Mouse (Mus musculus) adrenal gland, adult (tissue): ENCODE data around the gene Gabarap.

Experiments
- DNase-seq, 2 experiments: peaks; one replicate each; pipeline ENCODE4 v3.0.0; 2022 to 2023; ENCODE audit warnings: low spot score in 1 of 2; ENCODE audit not compliant: inconsistent age in 2 of 2

The Gabarap gene

DNA sequence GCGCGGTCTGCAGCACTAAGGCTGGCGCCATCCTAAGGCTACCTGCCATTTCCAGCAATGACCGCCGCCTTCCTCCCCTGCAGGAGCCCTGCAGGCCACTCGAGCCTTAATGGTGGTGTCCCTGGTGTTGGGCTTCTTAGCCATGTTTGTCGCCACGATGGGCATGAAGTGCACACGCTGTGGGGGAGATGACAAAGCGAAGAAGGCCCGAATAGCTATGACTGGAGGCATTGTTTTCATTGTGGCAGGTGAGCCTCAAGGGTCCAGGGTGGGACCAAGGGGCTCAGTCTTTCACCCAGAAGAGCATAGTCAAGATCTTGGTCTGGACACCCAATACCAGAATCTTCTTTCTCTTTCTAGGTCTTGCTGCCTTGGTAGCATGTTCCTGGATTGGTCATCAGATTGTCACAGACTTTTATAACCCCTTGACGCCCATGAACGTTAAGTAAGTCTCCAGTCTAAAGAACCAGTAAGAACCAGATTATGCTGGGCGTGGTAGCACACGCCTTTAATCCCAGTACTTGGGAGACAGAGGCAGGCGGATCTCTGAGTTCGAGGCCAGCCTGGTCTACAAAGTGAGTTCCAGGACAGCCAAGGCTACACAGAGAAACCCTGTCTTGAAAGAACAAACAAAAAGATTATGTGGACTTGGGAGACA is 24.0 kb upstream of the Gabarap start:
- DNase-seq = peak in 1 of 2 experiments; percentile 29

DNA sequence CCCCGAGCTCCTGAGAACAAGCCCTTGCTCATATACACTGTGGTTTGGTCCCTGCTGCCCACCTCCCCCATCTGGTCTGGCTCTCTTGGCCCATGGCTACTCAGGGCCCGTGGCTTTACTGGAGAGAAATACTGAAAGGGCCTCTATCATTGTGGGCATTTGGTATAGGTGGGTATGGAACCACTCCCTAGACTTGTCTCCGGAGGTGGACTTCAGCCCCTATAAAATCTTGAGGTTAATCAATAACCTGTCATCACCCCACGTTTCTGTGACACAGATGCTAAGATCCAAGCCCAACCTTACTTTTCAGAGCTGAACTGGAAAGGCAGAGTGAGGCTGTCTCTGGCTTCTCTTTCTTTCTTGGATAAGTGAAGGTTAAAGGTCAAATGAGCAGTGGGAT is 22.1 kb upstream of the Gabarap start:
- DNase-seq = peak in 1 of 2 experiments; percentile 18

DNA sequence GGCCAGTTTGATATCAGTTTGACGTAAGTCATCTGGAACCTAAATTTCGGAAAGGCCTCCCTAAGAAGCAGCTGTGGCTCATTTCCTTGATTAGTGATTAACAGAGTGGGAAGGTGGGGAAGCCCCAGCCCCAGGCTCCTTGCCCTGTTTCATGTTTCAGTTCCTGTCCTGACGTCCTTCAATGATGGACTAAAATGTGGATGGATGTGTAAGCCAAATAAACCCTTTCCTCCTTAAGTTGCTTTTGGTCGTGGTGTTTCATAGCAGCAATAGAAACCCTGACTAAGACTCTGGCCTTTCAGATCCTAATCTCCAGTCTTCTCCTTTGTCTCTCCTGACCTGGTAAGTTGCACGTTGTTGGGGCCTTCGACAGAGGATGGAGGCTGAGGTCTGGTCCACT is 20.7 kb upstream of the Gabarap start:
- DNase-seq = no peak

DNA sequence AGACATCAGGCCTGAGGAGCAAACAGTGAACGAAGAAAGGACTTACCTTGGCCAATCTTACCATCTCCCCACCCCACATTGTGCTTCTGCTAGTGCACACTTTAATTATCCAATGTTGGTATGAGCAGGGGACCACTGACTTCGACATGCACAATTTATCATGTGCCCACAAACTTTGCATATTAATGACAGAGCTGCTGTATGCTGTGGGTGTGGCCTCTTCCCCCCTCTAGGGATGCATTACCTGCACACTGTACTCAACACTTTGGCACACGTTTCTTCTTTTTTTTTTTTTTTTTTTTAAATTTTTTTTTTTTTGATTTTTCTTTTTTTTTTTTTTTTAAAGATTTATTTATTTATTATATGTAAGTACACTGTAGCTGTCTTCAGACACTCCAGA is 20.2 kb upstream of the Gabarap start:
- peak in 1 of 2 experiments; percentile 18 for DNase-seq

DNA sequence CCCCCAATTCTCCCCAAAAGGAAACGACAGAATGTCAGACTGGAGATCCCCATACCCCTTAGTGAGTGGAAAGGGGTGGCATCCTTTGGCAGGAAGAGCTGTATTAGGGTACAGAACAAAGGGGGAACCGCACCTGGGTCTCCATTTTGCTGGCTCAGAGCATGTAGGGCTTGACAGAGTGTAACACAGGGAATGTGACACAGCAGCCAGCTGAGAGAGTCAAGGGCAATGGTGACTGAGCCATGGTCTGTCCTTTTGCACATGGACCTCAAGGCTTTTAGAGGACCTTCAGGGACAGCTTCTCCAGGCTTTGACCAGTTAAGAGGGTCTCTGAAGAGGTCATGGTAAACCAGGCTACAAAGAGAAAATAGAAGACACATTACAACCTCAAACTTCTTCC is 16.0 kb upstream of the Gabarap start:
- DNase-seq = peak in 1 of 2 experiments; percentile 72

DNA sequence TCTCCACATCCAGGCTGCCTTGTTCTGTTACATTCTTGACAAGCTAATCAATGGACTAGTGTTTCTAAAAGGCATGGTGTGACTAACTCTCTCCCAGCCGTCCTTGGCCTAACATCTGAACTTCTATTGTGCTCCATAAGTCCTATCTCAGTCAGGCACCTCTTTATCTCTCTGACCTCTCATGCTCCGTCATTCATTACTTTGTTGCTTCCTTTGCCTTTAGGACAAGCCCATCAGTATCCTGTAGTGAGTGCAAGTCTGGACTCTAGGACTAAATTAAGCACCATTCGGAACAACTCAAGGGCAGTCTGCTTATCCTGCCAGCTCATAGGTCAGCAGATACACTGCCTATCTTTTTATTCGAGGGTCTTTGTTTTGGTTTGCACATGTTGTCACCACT is 14.7 kb upstream of the Gabarap start:
- peak in 1 of 2 experiments; percentile 80 for DNase-seq

DNA sequence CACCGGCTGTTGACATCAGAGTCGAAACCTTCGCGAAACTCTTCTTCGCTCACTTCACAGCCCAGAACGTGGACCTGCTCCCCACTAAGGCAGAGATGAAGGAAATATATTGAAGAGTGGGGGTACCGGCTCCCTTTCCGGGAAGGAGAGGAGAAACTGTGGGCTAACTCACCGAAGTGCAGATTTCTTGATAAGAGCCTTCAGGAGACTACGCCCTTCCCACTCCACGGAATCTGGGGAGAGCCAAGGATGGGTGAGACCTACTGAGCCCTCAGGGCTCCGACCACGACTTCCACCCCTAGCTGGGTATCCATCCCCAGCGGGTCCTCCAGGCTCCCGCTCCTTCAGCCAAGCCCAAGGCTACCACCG is 11.1 kb upstream of the Gabarap start:
- DNase-seq = no peak

DNA sequence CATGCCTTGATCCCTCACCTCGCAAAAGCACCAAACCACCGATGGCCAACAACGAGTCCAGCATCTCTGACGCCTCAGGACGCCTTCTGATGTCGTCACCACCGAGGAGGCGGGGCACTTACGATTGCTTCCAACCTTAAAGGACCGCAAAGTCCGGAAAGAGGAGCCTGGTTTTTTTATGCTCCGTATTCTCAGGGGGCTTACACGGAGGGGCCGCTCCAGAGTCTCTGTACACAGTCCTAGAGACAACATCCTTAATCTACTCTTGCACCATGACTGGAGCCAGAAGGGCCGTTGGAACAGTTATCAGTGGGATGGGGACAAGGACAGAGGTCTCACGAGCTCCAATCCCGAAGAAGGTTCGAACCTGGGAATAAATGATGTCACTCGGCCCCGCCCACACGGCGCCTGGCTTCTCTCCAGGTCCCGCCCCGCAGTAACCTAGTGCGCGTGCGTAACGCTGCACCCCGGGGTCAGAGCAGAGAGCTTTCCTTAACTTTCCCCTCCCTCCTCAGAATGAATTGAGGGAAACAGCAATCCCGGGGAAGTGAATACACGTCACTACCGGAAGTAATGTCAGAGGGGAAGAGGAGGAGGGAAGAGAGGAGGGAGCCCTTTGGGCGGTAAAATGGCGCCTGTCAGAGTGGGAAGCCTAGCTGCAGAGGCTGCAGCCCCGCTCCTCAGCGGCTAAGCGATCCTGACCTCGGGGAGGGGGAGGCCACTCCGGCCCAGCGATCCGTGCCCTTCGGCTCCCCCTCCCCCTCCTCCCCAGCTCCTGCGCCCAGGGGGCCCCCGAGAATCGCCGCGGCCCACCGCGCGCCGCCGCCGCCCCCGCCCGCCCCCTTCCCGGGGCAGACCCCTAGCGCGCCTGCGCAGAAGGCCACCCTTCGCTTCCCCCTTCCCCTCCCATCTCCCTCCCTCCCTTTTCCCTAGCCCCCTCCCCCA is 10.5 kb upstream of the Gabarap start:
- DNase-seq = peak; percentile 99 to 100

DNA sequence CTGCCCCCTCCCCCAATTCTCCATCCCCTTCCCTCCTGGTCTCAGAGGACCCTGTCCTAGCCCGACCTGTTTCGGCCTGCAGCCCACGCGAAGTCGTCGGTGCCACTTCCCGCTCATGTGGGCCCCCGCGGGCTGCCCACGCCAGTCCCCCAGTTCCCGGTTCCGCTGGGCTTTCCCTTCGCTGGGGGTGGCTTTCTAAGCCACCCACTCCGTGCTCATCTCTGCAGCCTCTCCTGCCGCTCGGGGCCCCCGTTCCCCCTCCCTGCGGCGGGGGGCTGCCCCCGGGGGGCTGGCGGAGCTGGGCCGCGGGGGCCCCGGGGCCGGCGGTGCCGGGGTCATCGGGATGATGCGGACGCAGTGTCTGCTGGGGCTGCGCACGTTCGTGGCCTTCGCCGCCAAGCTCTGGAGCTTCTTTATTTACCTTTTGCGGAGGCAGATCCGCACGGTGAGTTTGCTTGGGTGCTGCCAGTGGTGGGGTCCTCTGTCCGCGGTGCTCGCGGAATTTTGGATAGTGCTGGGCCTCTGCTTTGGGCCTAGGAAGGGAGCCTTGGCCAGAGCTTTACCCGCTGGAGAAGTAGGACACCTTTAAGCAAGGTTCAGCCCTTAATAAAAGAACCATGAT is 9.7 kb upstream of the Gabarap start, which contains the start of gene Ctdnep1:
Ctdnep1 (plus strand) TSS at position 16 of the 622 bp plus-strand sequence.
- peak in 1 of 2 experiments; percentile 79 for DNase-seq

DNA sequence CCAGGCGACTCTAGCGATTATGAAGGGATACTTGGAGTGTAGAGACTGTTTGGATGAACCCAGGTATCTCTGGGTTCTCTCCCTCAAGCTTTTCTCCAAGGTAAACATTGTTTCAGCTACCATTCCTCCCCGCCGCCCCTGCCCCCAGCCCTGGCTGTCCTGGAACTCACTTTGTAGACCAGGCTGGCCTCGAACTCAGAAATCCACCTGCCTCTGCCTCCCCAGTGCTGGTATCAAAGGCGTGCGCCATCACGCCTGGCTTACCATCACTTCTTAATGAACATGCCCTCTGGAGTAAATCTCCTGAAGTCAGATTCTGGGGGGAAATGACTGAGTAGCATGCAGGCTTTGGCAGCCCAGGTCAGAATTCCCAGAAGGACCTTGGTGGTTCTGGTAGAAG is 8.7 kb upstream of the Gabarap start, which contains the start of gene Elp5:
Elp5 (minus strand) TSS at position 293 of the 400 bp plus-strand sequence.
- DNase-seq = peak in 1 of 2 experiments; percentile 56

DNA sequence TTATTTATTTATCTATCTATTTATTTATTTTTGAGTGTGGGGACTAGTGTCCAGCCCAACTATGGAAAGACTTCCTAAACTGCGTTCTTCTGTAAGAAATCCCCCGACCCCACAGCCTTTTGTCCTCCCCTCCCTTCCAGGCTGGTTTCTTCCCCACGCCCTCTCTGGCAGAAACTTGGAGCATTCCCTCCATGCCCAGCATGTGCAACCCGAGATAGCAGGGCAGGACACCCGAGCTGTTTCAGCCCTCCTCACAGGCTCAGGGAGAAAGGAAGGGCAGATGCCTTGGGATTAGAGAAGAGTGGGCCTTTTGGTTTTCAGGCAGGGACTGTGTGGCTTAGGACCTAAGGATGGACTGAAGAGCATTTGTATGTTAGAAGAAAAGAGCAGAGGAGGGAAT is 8.1 kb upstream of the Gabarap start:
- peak in 1 of 2 experiments; percentile 54 for DNase-seq

DNA sequence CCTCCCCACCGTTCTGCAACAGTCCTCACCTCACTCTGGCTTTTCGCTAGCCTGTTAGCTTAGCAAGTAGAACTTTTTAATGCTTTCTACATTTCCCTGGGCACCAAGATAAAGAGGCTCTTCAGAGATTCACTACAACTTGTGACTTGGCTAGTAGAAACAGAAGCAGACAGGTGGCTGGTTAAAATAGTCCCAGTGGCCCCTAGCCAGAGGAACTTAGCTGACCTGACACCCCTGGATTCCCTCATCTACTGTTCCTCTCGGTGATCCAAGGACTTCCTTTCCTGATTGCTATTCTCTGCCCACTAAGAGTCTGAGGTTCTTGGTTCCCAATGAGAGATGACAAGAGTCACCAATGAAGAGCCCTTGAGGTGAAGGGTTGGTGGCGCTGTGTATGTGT is 7.6 kb upstream of the Gabarap start:
- no peak for DNase-seq

DNA sequence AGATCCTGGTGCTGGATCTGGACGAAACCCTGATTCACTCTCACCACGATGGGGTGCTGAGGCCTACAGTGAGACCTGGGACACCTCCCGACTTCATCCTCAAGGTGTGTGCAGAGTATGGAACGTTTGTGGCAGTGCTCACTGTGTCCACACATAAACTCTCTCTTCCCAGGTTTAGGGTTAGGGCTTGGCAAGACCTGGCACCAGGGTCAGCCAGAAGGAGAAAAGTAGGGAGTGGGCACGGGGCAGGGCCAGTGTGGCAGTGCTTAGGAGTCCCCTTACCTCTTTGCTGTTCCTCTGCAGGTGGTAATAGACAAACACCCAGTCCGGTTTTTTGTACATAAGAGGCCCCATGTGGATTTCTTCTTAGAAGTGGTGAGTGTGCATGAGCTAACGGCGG is 6.5 kb upstream of the Gabarap start:
- no peak for DNase-seq

DNA sequence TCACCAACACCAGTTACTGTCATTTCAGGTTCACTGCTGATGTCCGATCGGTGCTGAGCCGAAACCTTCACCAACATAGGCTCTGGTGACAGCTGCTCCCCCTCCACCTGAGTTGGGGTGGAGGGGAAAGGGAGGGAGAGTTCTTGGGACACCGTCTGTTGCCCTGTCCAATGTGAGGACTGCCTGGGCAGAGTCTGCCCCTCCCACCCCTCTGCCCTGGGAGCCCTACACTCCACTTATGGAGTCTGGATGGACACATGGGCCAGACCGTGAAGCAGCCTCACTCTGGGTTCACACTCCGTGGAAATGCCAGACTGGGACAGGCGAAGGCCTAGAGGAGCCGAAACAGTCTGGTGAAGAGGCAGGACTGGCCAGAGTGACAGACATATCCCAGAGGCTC is 994 bp upstream of the Gabarap start:
- peak in 1 of 2 experiments; percentile 54 for DNase-seq

DNA sequence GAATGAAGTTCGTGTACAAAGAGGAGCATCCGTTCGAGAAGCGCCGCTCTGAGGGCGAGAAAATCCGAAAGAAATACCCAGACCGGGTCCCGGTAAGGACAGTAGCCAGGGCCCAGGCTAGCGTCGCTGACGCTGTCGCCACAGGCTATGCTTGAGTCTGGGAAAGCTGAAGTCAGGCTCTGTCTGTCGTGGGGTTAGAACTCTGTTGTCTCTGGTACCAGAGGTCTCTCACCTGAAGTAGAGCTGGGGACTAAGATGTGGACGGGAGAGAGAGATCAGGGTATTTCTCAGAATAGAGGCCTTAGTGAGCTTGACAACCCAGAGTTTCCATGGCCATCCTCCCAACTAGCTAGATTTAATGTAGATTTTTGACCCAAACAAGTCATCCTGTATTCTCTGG is 768 bp downstream of the Gabarap start:
- no peak for DNase-seq

DNA sequence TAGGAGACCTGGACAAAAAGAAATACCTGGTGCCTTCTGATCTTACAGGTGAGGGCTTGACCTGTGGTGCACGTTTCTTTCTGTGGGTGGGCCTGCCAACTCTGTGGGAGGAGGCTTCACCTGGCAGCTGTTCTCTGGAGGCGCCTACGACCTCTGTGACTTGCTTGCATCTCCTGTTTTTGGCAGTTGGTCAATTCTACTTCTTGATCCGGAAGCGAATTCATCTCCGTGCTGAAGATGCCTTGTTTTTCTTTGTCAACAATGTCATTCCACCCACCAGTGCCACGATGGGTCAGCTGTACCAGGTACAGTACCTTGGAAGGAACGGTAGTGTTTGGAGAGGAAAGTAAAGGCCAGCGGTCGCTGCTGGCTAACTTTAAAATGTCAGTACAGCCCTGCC is 1.5 kb downstream of the Gabarap start:
- DNase-seq = peak in 1 of 2 experiments; percentile 73

DNA sequence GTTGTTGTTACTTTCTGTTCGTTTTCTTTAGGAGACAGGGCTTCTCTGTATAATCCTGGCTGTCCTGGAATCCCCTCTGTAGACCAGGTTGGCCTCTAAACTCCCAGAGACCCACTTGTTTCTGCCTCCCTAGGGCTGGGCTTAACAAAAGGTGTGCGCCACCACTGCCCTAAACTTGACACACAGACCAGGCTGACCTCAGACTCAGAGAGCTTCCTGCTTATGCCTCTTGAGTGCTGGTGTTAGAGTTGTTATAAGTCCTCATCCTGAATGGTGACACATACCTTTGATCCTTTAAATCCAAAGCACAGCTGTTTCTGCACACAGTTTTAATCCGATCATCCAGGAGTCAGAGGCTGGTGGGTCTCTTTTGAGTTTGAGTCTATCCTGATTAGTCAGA is 2.0 kb downstream of the Gabarap start:
- no peak for DNase-seq

DNA sequence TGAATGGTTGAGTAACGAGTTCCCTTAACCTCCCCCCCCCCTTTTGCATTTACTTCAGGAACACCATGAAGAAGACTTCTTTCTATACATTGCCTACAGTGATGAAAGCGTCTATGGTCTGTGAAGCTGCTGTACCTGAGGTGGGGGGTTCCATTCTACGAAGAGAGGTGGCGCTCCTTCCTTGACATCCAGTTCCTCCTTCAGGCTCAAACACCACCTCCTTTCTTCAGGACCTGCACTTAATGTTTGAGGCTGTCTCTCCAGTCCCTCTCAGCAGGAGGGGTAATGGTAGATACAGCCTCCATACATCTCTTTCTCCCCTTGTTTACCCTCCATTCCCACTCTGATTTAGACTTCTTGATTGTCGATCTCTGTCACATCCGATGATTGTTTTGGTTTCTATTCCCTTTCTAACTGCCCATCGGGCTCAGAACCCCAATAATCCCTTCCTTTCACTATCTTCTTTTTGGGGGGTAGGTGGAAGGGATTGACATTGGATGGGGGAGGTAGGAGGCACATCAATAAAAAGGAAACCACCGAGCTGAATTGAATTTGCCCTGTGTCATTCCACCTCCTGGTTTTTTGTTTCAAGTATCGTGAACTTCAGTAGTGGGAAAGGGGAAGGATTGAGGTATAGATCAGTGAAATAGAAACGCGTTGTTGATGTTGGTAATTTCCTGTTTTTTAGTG is 3.6 kb downstream of the Gabarap start:
- DNase-seq = peak in 1 of 2 experiments; percentile 54

DNA sequence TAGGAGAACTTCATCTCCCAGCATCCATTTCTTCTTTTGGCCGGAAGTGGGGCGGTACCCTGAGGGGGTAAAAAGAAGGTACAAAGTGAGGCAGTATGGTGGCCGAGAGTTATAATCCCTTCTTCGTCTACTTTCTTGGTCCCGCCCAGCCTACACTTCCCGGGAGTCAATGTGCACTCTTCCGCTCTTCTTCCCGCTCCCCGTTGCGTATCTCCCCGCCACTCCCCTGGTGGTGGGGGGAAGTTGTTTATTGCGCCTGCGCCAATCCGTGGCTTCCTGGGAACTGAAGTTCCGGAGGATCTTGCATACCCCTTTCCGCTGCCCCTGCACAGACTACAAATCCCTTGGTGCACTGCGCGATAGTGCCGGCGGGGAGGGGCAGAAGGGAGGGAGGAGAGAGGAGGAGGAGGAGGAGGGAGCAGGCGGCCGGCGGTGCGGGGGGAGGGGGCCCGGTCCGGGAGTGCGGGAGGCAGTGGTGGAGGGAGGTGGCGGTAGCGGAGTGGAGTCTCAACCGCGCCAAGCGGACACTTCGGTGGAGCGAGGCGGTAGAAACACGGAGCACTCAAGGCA is 4.5 kb downstream of the Gabarap start, which contains the start of gene Phf23:
Phf23 (plus strand) TSS at position 387 of the 570 bp plus-strand sequence.
- DNase-seq = peak; percentile 99
